Mouse (Mus musculus) R1 (cell line): Measurements from ENCODE around the gene Ncapd2.

Source experiments
- DNase-seq: peaks from one replicate; pipeline ENCODE4 v3.0.0-alpha.2; 2018; ENCODE audit warnings: low read depth, low spot score

Ncapd2 gene

GRCm38 (mm10) chr6:125148926-125149568 is 42.5 kb downstream of the Ncapd2 start:
- peak; percentile 26 for DNase-seq

GRCm38 (mm10) chr6:125148251-125148925 is 43.1 kb downstream of the Ncapd2 start:
- DNase-seq = no peak

- DNase-seq = no peak
These were observed 44.2 kb downstream of the Ncapd2 start for GRCm38 (mm10) chr6:125147329-125147728.

- DNase-seq = no peak
These were observed 44.7 kb downstream of the Ncapd2 start for GRCm38 (mm10) chr6:125146797-125147196.

- DNase-seq = no peak
These were observed 45.4 kb downstream of the Ncapd2 start for GRCm38 (mm10) chr6:125146148-125146547.

- DNase-seq = no peak
These were observed 46.0 kb downstream of the Ncapd2 start for GRCm38 (mm10) chr6:125145479-125145951.

- DNase-seq = peak; percentile 98
These were observed 46.5 kb downstream of the Ncapd2 start, which contains the start of gene Iffo1 for GRCm38 (mm10) chr6:125145001-125145400. TSS of gene Iffo1 (plus strand) at chr6:125145241.

GRCm38 (mm10) chr6:125143904-125144303 is 47.6 kb downstream of the Ncapd2 start:
- no peak for DNase-seq

- no peak for DNase-seq
These were observed 48.4 kb downstream of the Ncapd2 start for GRCm38 (mm10) chr6:125143128-125143527.

GRCm38 (mm10) chr6:125142436-125142835 is 49.1 kb downstream of the Ncapd2 start:
- no peak for DNase-seq

GRCm38 (mm10) chr6:125139747-125140146 is 51.8 kb downstream of the Ncapd2 start:
- DNase-seq = no peak

GRCm38 (mm10) chr6:125137002-125137671 is 54.4 kb downstream of the Ncapd2 start:
- peak; percentile 87 for DNase-seq

GRCm38 (mm10) chr6:125132470-125132869 is 59.0 kb downstream of the Ncapd2 start:
- DNase-seq = no peak

- DNase-seq = peak; percentile 97
These were observed 60.0 kb downstream of the Ncapd2 start, which contains the start of gene Nop2 for GRCm38 (mm10) chr6:125131302-125132156. TSS of gene Nop2 (plus strand) at chr6:125131909.

- DNase-seq = peak; percentile 55
These were observed 61.6 kb downstream of the Ncapd2 start for GRCm38 (mm10) chr6:125129710-125130402.

GRCm38 (mm10) chr6:125128724-125129123 is 62.8 kb downstream of the Ncapd2 start:
- DNase-seq = no peak

- no peak for DNase-seq
These were observed 72.1 kb downstream of the Ncapd2 start for GRCm38 (mm10) chr6:125119387-125119786.
